Mouse (Mus musculus) c-Kit-negative CD71-positive TER-119-positive erythroid progenitor cells, embryonic 14.5 days (primary cell): ENCODE results near the gene Hsf2bp.

ENCODE experiments used
- DNase-seq: peaks from one replicate; pipeline ENCODE4 v3.0.0-alpha.2; 2013; ENCODE audit warnings: low read depth, low spot score

Hsf2bp gene

DNA sequence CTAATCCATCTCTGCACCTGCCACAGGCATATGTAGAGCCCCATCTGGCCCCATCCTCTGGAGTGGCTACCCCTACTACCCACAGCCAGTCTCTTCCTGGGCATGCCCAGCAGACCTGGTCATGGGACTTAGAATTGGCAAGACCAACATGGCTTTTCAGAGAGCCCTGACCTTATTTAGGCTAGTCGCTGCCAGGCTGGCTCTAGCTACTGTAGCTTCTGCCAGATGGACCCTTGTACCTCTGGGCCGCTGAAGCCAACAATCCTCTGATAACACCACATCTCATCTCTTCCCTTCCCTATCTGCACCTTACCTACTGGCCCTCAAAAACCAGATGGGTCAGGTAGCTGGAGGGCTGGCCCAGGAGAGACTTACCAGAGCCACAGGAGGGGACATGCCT is 127.2 kb downstream of the Hsf2bp start:
- DNase-seq = no peak

DNA sequence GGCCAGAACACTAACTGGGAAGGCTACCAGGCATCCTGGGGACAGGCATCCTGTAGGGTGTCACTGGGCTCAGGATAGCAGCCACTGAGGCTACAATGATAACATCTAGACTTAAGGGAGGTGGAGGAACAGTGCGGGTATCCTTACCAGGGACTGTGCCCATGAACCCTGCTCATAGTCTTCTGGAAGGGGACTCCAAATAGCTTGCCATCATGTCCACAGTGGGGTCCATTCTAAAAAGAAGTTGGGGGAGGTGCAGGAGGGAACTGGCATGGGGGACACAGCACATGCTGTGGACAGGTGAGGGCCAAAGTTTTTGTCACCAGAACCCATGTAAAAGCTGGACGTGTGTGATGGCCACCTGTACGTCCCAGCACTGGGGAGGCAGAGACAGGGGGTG is 129.7 kb downstream of the Hsf2bp start:
- no peak for DNase-seq

DNA sequence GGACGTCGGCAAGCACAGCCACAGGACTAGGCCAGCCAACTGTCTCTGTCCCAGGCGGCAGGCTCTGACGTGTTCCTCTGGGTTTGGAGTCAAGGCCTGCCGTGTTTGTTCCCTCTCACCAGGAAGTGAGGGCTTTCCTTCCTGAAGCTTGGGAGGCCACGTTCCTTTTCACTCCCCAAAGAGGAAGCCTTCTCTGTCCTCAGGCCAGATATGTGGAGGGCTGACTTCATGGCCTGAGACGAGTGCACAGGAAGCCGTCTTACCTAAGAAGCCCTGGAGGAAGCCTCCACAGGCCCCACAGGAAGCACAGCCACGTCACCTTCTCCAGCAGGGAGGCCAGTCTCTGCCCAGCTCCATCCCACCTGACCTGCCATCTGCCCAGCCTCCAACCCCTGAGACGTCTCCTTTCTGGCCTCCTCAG is 130.3 kb downstream of the Hsf2bp start:
- DNase-seq = no peak

DNA sequence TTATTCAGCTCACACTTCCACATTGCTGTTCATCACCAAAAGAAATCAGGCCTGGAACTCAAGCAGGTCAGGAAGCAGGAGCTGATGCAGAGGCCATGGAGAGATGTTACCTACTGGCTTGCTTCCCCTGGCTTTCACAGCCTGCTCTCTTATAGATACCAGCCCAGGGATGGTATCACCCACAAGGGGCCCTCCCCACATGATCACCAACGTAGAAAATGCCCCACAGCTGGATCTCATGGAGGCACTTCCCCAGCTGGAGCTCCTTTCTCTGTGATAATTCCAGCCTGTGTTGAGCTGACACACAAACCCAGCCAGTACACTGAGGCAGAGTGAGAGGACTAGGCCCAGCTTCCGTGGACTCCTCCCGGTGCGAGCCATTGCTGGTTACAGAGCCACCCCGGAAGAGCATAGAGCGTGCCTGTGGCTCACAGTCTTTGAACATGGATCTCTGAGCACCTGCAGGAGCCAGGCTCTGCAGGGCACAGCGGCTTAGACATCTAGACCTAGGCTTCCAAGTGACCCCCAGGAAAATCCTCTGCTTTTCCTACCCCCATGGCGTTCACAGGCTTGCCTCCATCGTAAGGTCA is 130.9 kb downstream of the Hsf2bp start:
- DNase-seq = no peak

DNA sequence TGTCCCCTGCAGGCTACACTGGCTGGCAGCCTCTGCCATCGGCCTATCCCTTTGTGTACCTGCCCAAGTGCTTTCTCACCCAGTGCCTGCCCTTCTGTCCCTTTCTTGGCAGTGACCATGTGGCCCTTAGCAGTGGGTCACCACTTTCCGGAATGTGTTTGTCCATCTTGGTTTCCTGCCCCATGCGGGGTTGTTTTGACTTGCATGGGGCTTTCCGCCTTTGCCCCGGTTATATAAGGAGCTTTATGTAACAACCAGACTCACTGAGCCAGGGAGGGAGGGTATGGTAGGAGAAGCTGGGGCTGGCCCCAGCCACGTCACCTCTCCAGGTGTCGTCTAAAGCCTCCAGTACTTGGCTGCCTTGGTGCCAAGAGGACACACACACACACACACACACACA is 132.1 kb downstream of the Hsf2bp start:
- DNase-seq = no peak

DNA sequence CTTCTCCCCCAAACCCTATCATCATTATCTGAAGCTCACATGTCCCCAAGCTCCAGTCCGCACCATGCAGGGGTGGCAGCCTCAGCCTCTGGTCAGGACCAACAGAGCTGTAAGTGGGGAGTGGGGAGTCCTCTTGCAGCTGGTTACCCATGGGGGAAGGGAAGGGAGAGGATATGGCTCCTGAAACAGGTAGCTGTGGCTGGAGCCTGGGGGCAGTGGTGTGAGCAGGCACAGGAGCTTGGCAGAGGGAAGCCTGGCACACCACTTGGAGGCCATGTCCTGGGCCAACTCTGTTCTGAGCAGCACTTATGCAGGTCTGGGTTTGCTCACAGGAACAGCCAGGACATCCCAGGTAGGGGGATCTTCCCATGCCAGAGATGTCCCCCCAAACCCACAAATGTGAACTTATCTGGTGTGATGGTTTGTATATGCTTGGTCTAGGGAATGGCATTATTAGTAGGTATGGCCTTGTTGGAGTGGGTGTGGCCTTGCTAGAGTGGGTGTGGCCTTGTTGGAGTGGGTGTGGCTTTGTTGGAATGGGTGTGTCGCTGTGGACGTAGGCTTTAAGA is 133.4 kb downstream of the Hsf2bp start:
- DNase-seq = peak; percentile 57

DNA sequence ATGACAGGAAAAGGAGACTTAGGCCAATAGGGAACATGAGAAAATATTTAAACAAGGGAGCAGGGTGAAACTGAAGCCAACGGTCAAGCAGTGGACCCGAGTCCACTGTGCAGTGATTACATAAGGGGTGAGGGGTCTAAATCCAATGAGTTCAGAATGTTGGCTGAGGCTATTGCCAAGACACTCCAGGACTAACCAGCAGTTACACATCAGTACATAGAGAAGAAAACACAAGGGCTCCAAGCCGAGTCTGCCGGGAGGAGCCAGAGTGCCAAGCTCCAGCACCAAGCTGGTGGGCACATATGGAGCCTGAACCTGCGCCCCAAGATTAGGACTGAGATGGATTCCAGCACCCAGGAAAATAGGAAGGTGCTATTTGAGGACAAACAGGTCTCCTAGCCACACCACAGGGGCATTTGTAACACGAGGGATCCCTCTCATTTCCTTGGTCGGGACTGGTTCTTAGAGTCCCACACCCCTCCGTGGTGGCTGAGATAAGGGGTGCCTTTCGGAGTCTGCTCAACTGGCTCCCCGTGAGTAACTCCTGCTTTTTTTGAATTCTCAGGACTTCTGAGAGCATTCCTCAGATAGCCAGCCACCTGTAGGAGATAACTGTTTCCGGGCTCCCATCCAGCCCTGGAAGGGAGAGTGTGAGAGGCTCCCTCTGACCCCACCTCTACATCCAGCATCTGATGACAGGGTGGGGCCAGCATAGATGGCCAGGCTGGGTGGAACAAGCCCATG is 134.5 kb downstream of the Hsf2bp start:
- DNase-seq = peak; percentile 59

DNA sequence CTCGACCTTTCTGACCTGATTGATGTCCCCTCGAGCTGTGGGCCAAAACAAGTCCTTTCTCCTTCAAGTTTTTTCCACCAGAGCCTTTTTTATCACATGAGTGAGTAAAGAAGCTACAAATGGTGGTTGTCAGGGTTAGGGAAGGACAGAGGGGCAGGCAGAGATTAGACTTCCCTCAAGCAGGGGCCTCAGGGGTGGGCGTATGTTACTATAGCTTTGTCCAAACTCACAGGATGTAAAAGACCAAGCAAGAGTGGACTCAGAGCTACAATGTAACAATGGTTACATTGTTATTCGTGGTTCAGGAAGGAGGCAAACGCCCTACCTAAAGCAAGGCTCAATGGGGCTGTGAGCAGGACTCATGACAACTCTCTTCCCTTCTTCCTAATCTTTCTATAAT is 137.2 kb downstream of the Hsf2bp start:
- no peak for DNase-seq

DNA sequence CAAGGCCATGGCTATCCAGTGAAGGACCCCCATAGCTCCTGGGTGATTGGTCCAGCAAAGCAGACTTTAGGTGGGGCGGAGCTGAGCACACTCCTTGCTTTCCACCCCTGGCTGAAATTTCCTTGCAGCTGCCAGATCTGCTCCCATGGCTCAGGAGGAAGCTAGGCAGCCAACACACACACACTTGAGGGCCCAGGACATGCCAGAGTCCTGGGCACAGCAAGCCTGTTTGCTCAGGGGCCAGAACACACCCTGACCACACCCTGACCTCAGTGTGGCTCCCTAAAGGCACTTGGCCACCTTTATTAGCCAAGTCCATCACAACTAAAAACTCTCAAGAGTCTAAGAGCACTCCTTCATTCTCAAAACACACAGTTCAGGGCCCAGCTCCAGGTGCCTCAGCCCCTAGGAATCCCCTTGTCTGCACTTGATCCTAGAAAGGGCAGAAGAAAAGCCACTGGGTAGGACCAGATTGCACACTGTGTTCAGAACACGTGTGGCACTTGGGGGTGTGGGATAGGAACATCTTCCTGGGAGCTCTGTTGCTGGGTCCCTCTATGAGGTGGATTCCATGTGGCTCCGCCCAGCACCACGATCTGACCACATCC is 138.9 kb downstream of the Hsf2bp start:
- DNase-seq = no peak

DNA sequence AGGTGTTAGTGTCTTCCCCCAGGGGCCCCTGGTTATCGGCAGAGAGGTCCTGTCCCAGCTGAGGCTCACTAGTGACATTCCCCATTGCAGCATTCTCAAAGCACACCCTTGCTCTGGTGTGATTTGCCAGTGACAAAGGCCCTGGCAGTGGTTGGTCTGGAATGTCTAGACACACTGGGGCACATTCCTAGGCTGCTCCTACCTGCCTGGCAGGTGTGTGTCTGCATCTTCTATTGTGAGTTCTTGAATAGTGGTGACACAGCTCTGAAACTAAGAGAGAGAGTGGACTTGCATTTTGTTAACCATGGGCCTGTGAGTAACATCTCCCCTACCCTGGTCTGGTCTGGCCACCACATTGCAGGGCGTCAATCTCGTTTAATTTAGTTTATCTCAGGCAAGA is 139.4 kb downstream of the Hsf2bp start:
- no peak for DNase-seq

DNA sequence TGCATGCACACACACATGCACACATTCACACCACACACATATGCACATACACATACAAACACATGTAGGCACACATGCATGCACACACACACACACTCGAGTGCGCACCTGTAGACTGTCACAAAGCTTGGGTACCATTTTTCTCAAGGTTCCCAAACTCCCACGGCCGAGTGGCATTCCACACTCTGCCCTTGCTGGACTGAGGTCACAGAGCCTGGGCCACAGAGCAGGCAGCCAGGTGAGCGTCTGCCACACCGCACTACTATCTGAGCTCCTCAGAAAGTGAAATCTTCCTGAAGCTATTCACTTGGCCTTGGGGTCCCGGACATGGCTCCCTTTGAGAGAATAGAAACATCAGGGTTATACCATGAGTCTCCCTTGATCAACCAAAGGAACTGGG is 139.8 kb downstream of the Hsf2bp start:
- no peak for DNase-seq
